Comparison of ENCODE assay signal across 15 mouse cellular contexts in genomic region chr9:114603876-114604540, GRCm38 (mm10). TPM values are rescaled to one million over a fixed set of nuclear protein-coding genes. Genes with fewer than 3 reads are reported as not detected.
DNase-seq lines count a peak whose midpoint lies in the region; ATAC-seq and TF ChIP-seq lines count a peak whose summit lies in the region.
"Had no signal": no experiment of that assay in that cellular context is flagged by ENCODE, and none has a peak within 500 bp of the region (broad histone marks: within the 10 kb centered on the region; RNA-seq: fewer than 3 reads in every experiment).

No protein-coding gene starts in this region.

- H3K9ac ChIP-seq in hindbrain, postnatal 0 days (replicated peaks; ENCODE audit: low read length), result no peak overlapping the region
- no peak overlapping the region for H3K9ac ChIP-seq in lung, postnatal 0 days (replicated peaks; ENCODE audit: low read depth)
- H3K9ac ChIP-seq: heart, embryonic 15.5 days; lung, embryonic 14.5 days had no signal

- peak; percentile 25 for DNase-seq in thymus, postnatal 0 days (ENCODE audit: low spot score)
- DNase-seq in thymus, postnatal 14 days, result no peak
- DNase-seq in cerebellum, adult 9-10 months, result peak; percentile 40
- peak; percentile 77 for DNase-seq in hindbrain, postnatal 0 days (ENCODE audit: low spot score)
- no peak for DNase-seq in gastrocnemius, postnatal 25 days
- DNase-seq in lung, postnatal 0 days (ENCODE audit: low spot score), result no peak
- DNase-seq in kidney, postnatal 25 days, result no peak
- DNase-seq: gastrocnemius, postnatal 36 days; kidney, postnatal 36 days; lung, embryonic 14.5 days; thymus, postnatal 36 days had no signal

- TF ChIP-seq EP300 in lung, postnatal 0 days (IDR thresholded peaks at IDR 0.05), result no peak

- H3K9me3 ChIP-seq in hindbrain, postnatal 0 days (ENCODE audit: low read length), result no peaks in the 10 kb centered on the region
- no peaks in the 10 kb centered on the region for H3K9me3 ChIP-seq in lung, postnatal 0 days (ENCODE audit: low read length)
- H3K9me3 ChIP-seq: heart, embryonic 15.5 days had no signal

- H3K27me3 ChIP-seq in hindbrain, postnatal 0 days (ENCODE audit: insufficient read depth, low read length), result no peaks in the 10 kb centered on the region
- no peaks in the 10 kb centered on the region for H3K27me3 ChIP-seq in lung, postnatal 0 days (replicated peaks; ENCODE audit: insufficient read depth, low read length)
- H3K27me3 ChIP-seq: heart, embryonic 15.5 days had no signal

- WGBS in hindbrain, postnatal 0 days, result 47% methylated on average over 12 of the region's 12 CpGs
- WGBS in lung, postnatal 0 days, result 66% methylated on average over 12 of the region's 12 CpGs

- ATAC-seq in hindbrain, postnatal 0 days, result peak; percentile 81
- no peak for ATAC-seq in lung, postnatal 0 days
- ATAC-seq: forebrain, embryonic 14.5 days; intestine, embryonic 16.5 days had no signal

- H3K4me3 ChIP-seq in hindbrain, postnatal 0 days (ENCODE audit: low read length), result no peak overlapping the region
- H3K4me3 ChIP-seq in lung, postnatal 0 days (ENCODE audit: low read depth, low read length), result no peak overlapping the region
- H3K4me3 ChIP-seq: heart, embryonic 15.5 days had no signal

- peak overlapping the region; percentile 38; the same call in 1 of the 2 replicates for H3K27ac ChIP-seq in hindbrain, postnatal 0 days
- no peak overlapping the region for H3K27ac ChIP-seq in lung, postnatal 0 days (ENCODE audit: low read length)
- H3K27ac ChIP-seq: heart, embryonic 15.5 days had no signal

- H3K4me1 ChIP-seq in hindbrain, postnatal 0 days (ENCODE audit: insufficient read depth, low read length), result no peaks in the 10 kb centered on the region
- no peaks in the 10 kb centered on the region for H3K4me1 ChIP-seq in lung, postnatal 0 days (ENCODE audit: insufficient read depth, low read depth, low read length)
- H3K4me1 ChIP-seq: heart, embryonic 15.5 days had no signal

- H3K4me2 ChIP-seq in hindbrain, postnatal 0 days (ENCODE audit: low read depth, low read length), result no peak overlapping the region
- H3K4me2 ChIP-seq in lung, postnatal 0 days (replicated peaks; ENCODE audit: low read depth, low read length), result no peak overlapping the region
- H3K4me2 ChIP-seq: heart, embryonic 15.5 days; lung, embryonic 14.5 days had no signal

- peaks cover 25% of the 10 kb centered on the region for H3K36me3 ChIP-seq in hindbrain, postnatal 0 days (ENCODE audit: insufficient read depth, low read length)
- H3K36me3 ChIP-seq in lung, postnatal 0 days (ENCODE audit: insufficient read depth, low read length), result peaks cover 25% of the 10 kb centered on the region; the same call in 1 of the 2 replicates

- TF ChIP-seq CTCF in hindbrain, postnatal 0 days (IDR thresholded peaks at IDR 0.05; ENCODE audit: low read depth), result 0 out of 2 replicates have a peak, but pooled peaks have one; percentile 4
- TF ChIP-seq CTCF in lung, postnatal 0 days (IDR thresholded peaks at IDR 0.05), result no peak

RNA-seq across cellular contexts. Expression of gene Cnot10, which starts 36.0 kb away (rescaled TPM):
- polyA plus RNA-seq in thymus, postnatal 0 days (2015; fragmentation: Nextera tagmentation; extraction: Ambion mirVana), result 61.8 and 64.1 TPM in 2 replicates
- 29.6 and 34.2 TPM in 2 replicates for total RNA-seq in hindbrain, postnatal 0 days (2014; rRNA removed)
- polyA plus RNA-seq in hindbrain, postnatal 0 days (2015; fragmentation: Nextera tagmentation; extraction: Ambion mirVana), result 45.3 and 48.0 TPM in 2 replicates
- 10 to 100 TPM; 13.5 to 14.4 TPM for total RNA-seq in gastrocnemius, postnatal 25 days (2021)
- polyA plus RNA-seq in lung, postnatal 0 days (2015; fragmentation: Nextera tagmentation; extraction: Ambion mirVana), result 30.8 and 34.1 TPM in 2 replicates

RNA-seq across cellular contexts. Expression of gene Trim71, which starts 39.8 kb away (rescaled TPM):
- 0.01 and 0.03 TPM in 2 replicates for polyA plus RNA-seq in thymus, postnatal 0 days (2015; fragmentation: Nextera tagmentation; extraction: Ambion mirVana)
- total RNA-seq in hindbrain, postnatal 0 days (2014; rRNA removed), result 0.10 and 0.25 TPM in 2 replicates
- polyA plus RNA-seq in hindbrain, postnatal 0 days (2015; fragmentation: Nextera tagmentation; extraction: Ambion mirVana), result 0.20 and 0.24 TPM in 2 replicates
- total RNA-seq in gastrocnemius, postnatal 25 days (2021), result not detected
- polyA plus RNA-seq in lung, postnatal 0 days (2015; fragmentation: Nextera tagmentation; extraction: Ambion mirVana), result 0.30 and 0.32 TPM in 2 replicates
- total RNA-seq: gastrocnemius, postnatal 36 days; neutrophil, adult 5-6 weeks had no signal

Comparison
In these comparisons a context has a peak if more than half of its experiments do, and no peak if none do; other contexts are left out.
1. DNase-seq: peak in thymus, postnatal 0 days (single experiment), cerebellum, adult 9-10 months (single experiment) and hindbrain, postnatal 0 days (single experiment); none in thymus, postnatal 14 days (single experiment), gastrocnemius, postnatal 25 days (single experiment), lung, postnatal 0 days (single experiment) and kidney, postnatal 25 days (0 of 2).